8 mouse cellular contexts compared by ENCODE assay signal in the genomic region with DNA sequence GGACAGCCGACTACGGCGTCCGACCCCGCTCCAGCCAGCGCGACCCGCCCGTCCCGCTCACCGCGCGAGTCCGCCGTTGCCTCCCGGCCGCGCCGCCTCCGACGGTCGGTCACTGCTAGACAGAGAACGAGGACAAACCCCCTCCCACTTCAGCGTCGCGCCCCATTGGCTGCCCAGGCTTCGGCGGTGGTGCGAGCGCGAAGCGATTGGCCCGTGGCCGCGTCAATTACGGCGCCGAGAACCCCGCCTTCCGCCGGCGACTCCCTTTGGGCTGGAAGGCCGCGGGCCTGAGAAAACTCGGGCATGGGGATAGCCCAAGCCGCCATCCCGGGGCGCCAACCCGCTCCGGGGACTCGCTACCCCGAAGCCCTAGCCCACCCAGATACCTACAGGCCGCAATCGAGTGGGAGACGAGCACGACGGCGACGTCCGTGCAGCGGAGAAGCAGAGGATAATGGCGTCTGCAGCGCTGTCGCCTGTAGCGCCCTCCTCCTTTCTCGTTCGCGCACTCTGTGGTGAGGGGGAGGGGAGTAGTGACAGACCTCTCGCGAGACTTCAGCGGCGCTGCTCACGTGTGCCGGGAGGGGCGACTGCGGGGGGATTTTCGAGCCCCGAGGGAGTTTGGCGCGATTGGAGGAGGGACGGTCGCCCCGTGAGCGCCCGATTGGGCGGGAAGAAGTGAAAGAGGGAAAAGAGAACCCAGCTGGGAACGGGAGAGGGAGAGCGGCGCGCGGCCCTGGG. TPM values are rescaled to one million over a fixed set of nuclear protein-coding genes. Genes with fewer than 3 reads are reported as not detected.
DNase-seq lines count a peak whose midpoint lies in the region; ATAC-seq lines count a peak whose summit lies in the region.

Gene Rmi1, plus strand, starts transcription at position 246 of the 741 bp plus-strand sequence.

- peak within 1 kb of the TSS; percentile 100 for H3K27ac ChIP-seq in hindbrain, embryonic 13.5 days

- H3K4me3 ChIP-seq in hindbrain, embryonic 13.5 days, result peak within 1 kb of the TSS; percentile 98

- peaks cover 13% of the 10 kb centered on the region for H3K36me3 ChIP-seq in hindbrain, embryonic 13.5 days

- peak within 1 kb of the TSS; percentile 99 for H3K9ac ChIP-seq in hindbrain, embryonic 13.5 days

- no peaks in the 10 kb centered on the region for H3K9me3 ChIP-seq in hindbrain, embryonic 13.5 days

- no peaks in the 10 kb centered on the region for H3K27me3 ChIP-seq in hindbrain, embryonic 13.5 days

- peak; percentile 98 for DNase-seq in NIH3T3 (ENCODE audit: low read depth)
- peak; percentile 99 for DNase-seq in cerebellum, postnatal 10 days
- peak; percentile 95 to 97 for DNase-seq in frontal cortex, postnatal 14 days (ENCODE audit: low spot score in 2 of 2)
- peak; percentile 98 for DNase-seq in layer of hippocampus, postnatal 36 days
- peak; percentile 97 for DNase-seq in lung, postnatal 36 days
- DNase-seq in retina, postnatal 1 day, result peak; percentile 99
- DNase-seq in urinary bladder, adult 18-20 months (ENCODE audit: low spot score in 2 of 2), result peak; percentile 95 to 99

- peak within 1 kb of the TSS; percentile 89 for H3K4me2 ChIP-seq in hindbrain, embryonic 13.5 days

- WGBS in hindbrain, embryonic 13.5 days, result under 1% methylated on average over 80 of the region's 91 CpGs

- peaks cover 9% of the 10 kb centered on the region for H3K4me1 ChIP-seq in hindbrain, embryonic 13.5 days (replicated peaks)

- peak; percentile 98 for ATAC-seq in hindbrain, embryonic 13.5 days (ENCODE audit: low FRiP score)

RNA-seq across cellular contexts. Expression of gene Rmi1, which starts in this region (rescaled TPM):
- polyA plus RNA-seq in hindbrain, embryonic 13.5 days (2015; fragmentation: Nextera tagmentation; extraction: Ambion mirVana), result 24.4 and 24.7 TPM in 2 replicates
- 10 to 100 TPM; 17.7 to 19.5 TPM for total RNA-seq in layer of hippocampus, postnatal 36 days (2021)

Comparison
In these comparisons a context has a peak if more than half of its experiments do, and no peak if none do; other contexts are left out.
1. Peak in every context shown above with its lines: DNase-seq, ATAC-seq, H3K4me3 ChIP-seq and H3K27ac ChIP-seq.